Mouse (Mus musculus) CH12.LX (cell line): ENCODE data around the gene Phf23. TPM values are rescaled to one million over a fixed set of nuclear protein-coding genes. Genes with fewer than 3 reads are reported as not detected.
A peak's percentile ranks its signal among the peaks of the same experiment; 100 is the strongest.

ENCODE experiments used
- DNase-seq: peaks from one replicate; pipeline ENCODE4 v3.0.0-alpha.2; 2013; ENCODE audit errors: extremely low read depth
- H3K27ac ChIP-seq: 2 replicates; pipeline ENCODE4 v1.5.1; 2012; ENCODE audit warnings: low read depth, mild to moderate bottlenecking, control low read depth, moderate library complexity; ENCODE audit not compliant: insufficient read depth
- H3K27me3 ChIP-seq: replicated peaks from 2 replicates; pipeline ENCODE3; 2012; ENCODE audit warnings: inconsistent platforms
- H3K36me3 ChIP-seq, 2 experiments: replicated peaks in 1 of 2; 2 replicates each; pipeline versions ENCODE3 to v1.6.1; 2012; ENCODE audit warnings: inconsistent platforms in 1 of 2, low read length in 1 of 2, mild to moderate bottlenecking in 1 of 2, mixed read lengths in 1 of 2, moderate library complexity in 1 of 2; ENCODE audit not compliant: control insufficient read depth in 1 of 2, insufficient read depth in 1 of 2
- H3K4me1 ChIP-seq, 2 experiments: 2 replicates each; pipeline ENCODE4 v1.6.1; 2012; ENCODE audit warnings: inconsistent platforms in 1 of 2, moderate library complexity in 1 of 2; ENCODE audit not compliant: insufficient read depth in 2 of 2, control insufficient read depth in 1 of 2
- H3K4me2 ChIP-seq: 2 replicates; pipeline ENCODE4 v1.6.1; 2012; ENCODE audit warnings: low read depth, mild to moderate bottlenecking, control low read depth; ENCODE audit not compliant: poor library complexity, insufficient read depth, severe bottlenecking
- H3K4me3 ChIP-seq, 3 experiments: fragments of 150-350 bp in 1 of 3; sonication (generic) in 1 of 3; replicated peaks in 1 of 3; 2 replicates each; pipeline versions ENCODE3 to v1.5.1; 2011 to 2012; ENCODE audit warnings: low read depth in 2 of 3, low read length in 2 of 3, mild to moderate bottlenecking in 2 of 3, moderate library complexity in 2 of 3, control low read depth in 1 of 3, improper control_type of control experiment in 1 of 3, inconsistent platforms in 1 of 3, mixed read lengths in 1 of 3; ENCODE audit not compliant: poor library complexity in 1 of 3
- H3K79me2 ChIP-seq: replicated peaks from 2 replicates; pipeline ENCODE4 v1.6.1; 2012; ENCODE audit warnings: mild to moderate bottlenecking, moderate library complexity; ENCODE audit not compliant: control insufficient read depth, poor library complexity, insufficient read depth, severe bottlenecking; ENCODE audit errors: extremely low read depth
- H3K9ac ChIP-seq: 2 replicates; pipeline ENCODE4 v1.6.1; 2012; ENCODE audit warnings: low read depth, mild to moderate bottlenecking, control low read depth, moderate library complexity; ENCODE audit not compliant: insufficient read depth
- H3K9me3 ChIP-seq: replicated peaks from 2 replicates; pipeline ENCODE3; 2012; ENCODE audit warnings: low read length, inconsistent platforms, mixed read lengths
- BHLHE40 ChIP-seq: IDR thresholded peaks from 2 replicates; pipeline ENCODE4 v1.6.1; 2011; ENCODE audit warnings: mild to moderate bottlenecking, low read depth, low read length, improper control_type of control experiment
- CHD1 ChIP-seq: IDR thresholded peaks from 2 replicates; pipeline ENCODE4 v1.6.1; 2012; ENCODE audit warnings: low read depth, low read length, improper control_type of control experiment, inconsistent platforms
- CHD2 ChIP-seq: IDR thresholded peaks from 2 replicates; pipeline ENCODE4 v1.6.1; 2011; ENCODE audit warnings: low read length, improper control_type of control experiment
- ELF1 ChIP-seq: IDR thresholded peaks from 2 replicates; pipeline ENCODE4 v1.6.1; 2014; ENCODE audit warnings: low read depth, mild to moderate bottlenecking, inconsistent platforms, low read length, improper control_type of control experiment
- ETS1 ChIP-seq: conservative IDR thresholded peaks from 2 replicates; pipeline ENCODE4 v1.6.1; 2012; ENCODE audit warnings: low read depth, mild to moderate bottlenecking, inconsistent platforms, low read length, improper control_type of control experiment, moderate library complexity
- IRF4 ChIP-seq: IDR thresholded peaks from 2 replicates; pipeline ENCODE4 v1.6.1; 2014; ENCODE audit warnings: low read depth, mild to moderate bottlenecking, inconsistent platforms, low read length, improper control_type of control experiment
- JUN ChIP-seq: IDR thresholded peaks from 2 replicates; pipeline ENCODE4 v1.6.1; 2011; ENCODE audit warnings: low read depth, mild to moderate bottlenecking, low read length, improper control_type of control experiment, moderate library complexity; ENCODE audit not compliant: insufficient read depth
- MAFK ChIP-seq: IDR thresholded peaks from 2 replicates; pipeline ENCODE4 v1.6.1; 2011; ENCODE audit warnings: low read length, improper control_type of control experiment; ENCODE audit not compliant: insufficient replicate concordance
- MAX ChIP-seq: IDR thresholded peaks from 2 replicates; pipeline ENCODE4 v1.6.1; 2011; ENCODE audit warnings: low read length, improper control_type of control experiment
- MAZ ChIP-seq: IDR thresholded peaks from 2 replicates; pipeline ENCODE4 v1.6.1; 2012; ENCODE audit warnings: low read depth, mild to moderate bottlenecking, inconsistent platforms, low read length, improper control_type of control experiment, moderate library complexity
- MEF2A ChIP-seq: IDR thresholded peaks from 2 replicates; pipeline ENCODE4 v1.6.1; 2014; ENCODE audit warnings: low read depth, mild to moderate bottlenecking, inconsistent platforms, low read length, improper control_type of control experiment, borderline replicate concordance
- MXI1 ChIP-seq: IDR thresholded peaks from 2 replicates; pipeline ENCODE4 v1.6.1; 2011; ENCODE audit warnings: mild to moderate bottlenecking, low read depth, low read length, improper control_type of control experiment
- NRF1 ChIP-seq: IDR thresholded peaks from 2 replicates; pipeline ENCODE4 v1.6.1; 2014; ENCODE audit warnings: low read depth, mild to moderate bottlenecking, inconsistent platforms, low read length, improper control_type of control experiment, moderate library complexity
- PAX5 ChIP-seq: IDR thresholded peaks from 2 replicates; pipeline ENCODE4 v1.6.1; 2012; ENCODE audit warnings: low read length, inconsistent platforms, mixed read lengths
- POLR2A ChIP-seq: IDR thresholded peaks from 2 replicates; pipeline ENCODE4 v1.6.1; 2011; ENCODE audit warnings: low read depth, mild to moderate bottlenecking, improper control_type of control experiment, low read length
- POLR2AphosphoS2 ChIP-seq: IDR thresholded peaks from 2 replicates; pipeline ENCODE4 v1.6.1; 2011; ENCODE audit warnings: low read depth, low read length, improper control_type of control experiment
- RAD21 ChIP-seq: IDR thresholded peaks from 2 replicates; pipeline ENCODE4 v1.6.1; 2011; ENCODE audit warnings: low read depth, mild to moderate bottlenecking, low read length, improper control_type of control experiment, moderate library complexity
- RCOR1 ChIP-seq: conservative IDR thresholded peaks from 2 replicates; pipeline ENCODE4 v1.6.1; 2012; ENCODE audit warnings: low read depth, mild to moderate bottlenecking, inconsistent platforms, low read length, improper control_type of control experiment
- SMC3 ChIP-seq: IDR thresholded peaks from 2 replicates; pipeline ENCODE4 v1.6.1; 2011; ENCODE audit warnings: low read depth, low read length, improper control_type of control experiment
- TBP ChIP-seq: conservative IDR thresholded peaks from 2 replicates; pipeline ENCODE4 v1.6.1; 2011; ENCODE audit warnings: low read depth, low read length, improper control_type of control experiment
- UBTF ChIP-seq: IDR thresholded peaks from 2 replicates; pipeline ENCODE4 v1.6.1; 2012; ENCODE audit warnings: low read depth, mild to moderate bottlenecking, inconsistent platforms, low read length, improper control_type of control experiment, moderate library complexity
- ZC3H11A ChIP-seq: IDR thresholded peaks from 2 replicates; pipeline ENCODE4 v1.6.1; 2012; ENCODE audit warnings: low read depth, mild to moderate bottlenecking, inconsistent platforms, low read length, improper control_type of control experiment
- ZKSCAN1 ChIP-seq: IDR thresholded peaks from 2 replicates; pipeline ENCODE4 v1.6.1; 2012; ENCODE audit warnings: low read depth, inconsistent platforms, low read length, improper control_type of control experiment, borderline replicate concordance
- ZMIZ1 ChIP-seq: IDR thresholded peaks from 2 replicates; pipeline ENCODE4 v1.6.1; 2012; ENCODE audit warnings: low read depth, mild to moderate bottlenecking, inconsistent platforms, low read length, improper control_type of control experiment
- ZNF384 ChIP-seq: IDR thresholded peaks from 2 replicates; pipeline ENCODE4 v1.6.1; 2012; ENCODE audit warnings: low read depth, low read length, improper control_type of control experiment, inconsistent platforms
- dilution Hi-C: fragments of 300-500 bp; cut with MboI; formaldehyde crosslinking; loops from 2 replicates; pipeline ENCODE4 v1.14.3; 2020; ENCODE audit warnings: low sequenced_read_pairs; ENCODE audit not compliant: extremely low pct_unique_long_range_greater_than_20kb, extremely low pct_ligation_motif_present
- in situ Hi-C: fragments of 300-500 bp; cut with MboI; formaldehyde crosslinking; loops from 3 replicates; pipeline ENCODE4 v1.14.3; 2019; ENCODE audit warnings: low sequenced_read_pairs, low pct_ligation_motif_present, low pct_unique_long_range_greater_than_20kb, mixed read lengths
- polyA plus RNA-seq: library from polyadenylated mRNA; unstranded; fragments of >175 nt; gene quantifications from 2 replicates; pipeline ENCODE4 v1.2.1, GENCODE M21; 2012; ENCODE audit warnings: low read depth; ENCODE audit not compliant: insufficient read length
- total RNA-seq, 2 experiments: library from RNA; depleted of rRNA; stranded (reverse); fragments of 300-350 nt in 1 of 2; fragments of >200 nt in 1 of 2; gene quantifications; 2 replicates each; pipeline ENCODE4 v1.2.3; 2012 to 2014

Gene Phf23
- total and polyA plus RNA-seq, 3 experiments: 67.2 to 93.2 (median 69.0) TPM

- H3K36me3 ChIP-seq: peaks cover 24 to 29% of the 10 kb centered on the region in 2 experiments
- H3K27ac ChIP-seq: no peak within 1 kb of the TSS
- peaks cover 22 to 39% of the 10 kb centered on the region in 2 experiments for H3K4me1 ChIP-seq
- dilution Hi-C loops (no loop called here), in situ Hi-C loops (loop anchor here (25.0 kb wide), 1 partner anchor 929 kb away; the partner anchor contains the start of genes Per1 and Vamp2)
- no peaks in the 10 kb centered on the region for H3K27me3 ChIP-seq
- no peak within 1 kb of the TSS for H3K9ac ChIP-seq
- no peak within 1 kb of the TSS for H3K4me3 ChIP-seq
- H3K79me2 ChIP-seq: no peaks in the 10 kb centered on the region
- 0 out of 2 replicates have a peak within 1 kb of the TSS, but pooled peaks have one; percentile 54 for H3K4me2 ChIP-seq
- TF ChIP-seq UBTF (no peak), MXI1 (no peak), TBP (no peak), ZMIZ1 (no peak), POLR2A (no peak), CHD1 (no peak), CHD2 (no peak), ETS1 (no peak), SMC3 (no peak), IRF4 (no peak), MEF2A (no peak), ZKSCAN1 (no peak)
- TF ChIP-seq, all 38 proteins: peak for 0
- DNase-seq: no peak
- no peaks in the 10 kb centered on the region for H3K9me3 ChIP-seq
Measured at GRCm38 (mm10) chr11:70016669-70017068, 21.1 kb downstream of the Phf23 start, which contains the start of gene Dlg4. Gene Dlg4, plus strand, starts transcription at chr11:70016942.

GRCm38 (mm10) chr11:70017199-70017767 lies 21.7 kb downstream of the Phf23 start:
- H3K4me3 ChIP-seq: no peak overlapping the region
- peaks cover 3% of the 10 kb centered on the region for H3K27me3 ChIP-seq
- no peak overlapping the region for H3K4me2 ChIP-seq
- H3K27ac ChIP-seq: no peak overlapping the region
- H3K79me2 ChIP-seq: no peaks in the 10 kb centered on the region
- H3K4me1 ChIP-seq: peaks cover 22 to 43% of the 10 kb centered on the region in 2 experiments
- DNase-seq: no peak
- TF ChIP-seq SMC3: no peak
- no peak for TF ChIP-seq RAD21
- no peak for TF ChIP-seq ZKSCAN1
- no peak for TF ChIP-seq CHD1
- no peak for TF ChIP-seq MAZ
- no peak for TF ChIP-seq PAX5
- TF ChIP-seq RCOR1: no peak
- no peak for TF ChIP-seq BHLHE40
- no peak for TF ChIP-seq MEF2A
- TF ChIP-seq ETS1: no peak
- TF ChIP-seq MAX: no peak
- TF ChIP-seq JUN: no peak
- no peak for TF ChIP-seq ELF1
- TF ChIP-seq ZNF384: no peak
- TF ChIP-seq MAFK: no peak
- no peak for TF ChIP-seq ZC3H11A
- TF ChIP-seq POLR2AphosphoS2: no peak
- TF ChIP-seq NRF1: no peak
- H3K36me3 ChIP-seq: peaks cover 18 to 22% of the 10 kb centered on the region in 2 experiments
- H3K9ac ChIP-seq: no peak overlapping the region
- H3K9me3 ChIP-seq: no peaks in the 10 kb centered on the region
- dilution Hi-C loops (no loop called here), in situ Hi-C loops (loop anchor here (25.0 kb wide), 1 partner anchor 930 kb away; the partner anchor contains the start of genes Per1 and Vamp2)
